Mouse (Mus musculus) cortical plate, adult 2 months (tissue): ENCODE results near the gene Wwp2.

Experiments
- CTCF ChIP-seq: fragments of 200-500 bp; IDR thresholded peaks from 2 replicates; pipeline ENCODE4 v1.5.1; 2011; ENCODE audit warnings: mild to moderate bottlenecking, control low read depth, low read length; ENCODE audit not compliant: insufficient read depth; ENCODE audit errors: extremely low read depth
- POLR2A ChIP-seq: fragments of 200-500 bp; IDR thresholded peaks from 2 replicates; pipeline ENCODE4 v1.6.1; 2011; ENCODE audit warnings: mild to moderate bottlenecking, low read length, control low read depth; ENCODE audit not compliant: insufficient read depth; ENCODE audit errors: extremely low read depth

GRCm38 (mm10) chr8:107397665-107398064, 38.5 kb upstream of the Wwp2 start:
- TF ChIP-seq POLR2A (no peak), CTCF (no peak)
